Mouse (Mus musculus): ENCODE data around the gene Tmem209. TPM values are rescaled to one million over a fixed set of nuclear protein-coding genes. Genes with fewer than 3 reads are reported as not detected.

Gene Tmem209
- polyA plus RNA-seq, 1 experiment from 2014 or later: 28.9 TPM

DNA sequence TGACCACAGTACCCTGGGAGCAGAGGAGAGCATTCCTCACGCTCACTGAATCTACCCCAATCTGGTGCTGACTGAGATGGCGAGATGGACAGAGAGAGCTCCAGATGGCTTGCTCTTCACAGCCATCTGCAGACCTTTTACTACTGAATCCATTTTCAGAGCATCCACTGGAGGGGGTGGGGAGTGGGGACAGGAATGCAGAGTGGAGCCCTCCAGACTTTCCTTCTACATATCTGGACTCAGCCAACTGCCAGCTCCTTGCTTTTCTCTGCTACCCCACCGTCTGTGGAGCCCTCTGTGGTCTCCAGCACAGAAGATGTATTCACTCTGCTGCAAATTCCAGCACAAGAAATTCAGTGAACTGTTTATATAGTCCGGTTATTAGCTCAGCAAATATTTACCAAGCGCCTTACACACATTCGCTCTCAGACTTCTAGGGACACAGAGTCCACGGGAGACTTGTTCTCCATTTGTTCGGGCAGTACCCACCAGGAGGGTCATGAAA is 32.3 kb downstream of the Tmem209 start:
- Histone ChIP-seq H3K9me3 (ENCODE audit: control insufficient read depth, low read length) (no peaks in the 10 kb centered on the region), H3K4me2 (ENCODE audit: low read depth, low read length) (no peak overlapping the region), H3K4me3 (ENCODE audit: low read depth, low read length) (no peak overlapping the region), H3K27me3 (ENCODE audit: control insufficient read depth, insufficient read depth, low read length) (no peaks in the 10 kb centered on the region), H3K36me3 (ENCODE audit: control insufficient read depth, insufficient read depth, low read length) (0 out of 2 replicates have a peak, but pooled peaks cover 7% of the 10 kb centered on the region), H3K9ac (replicated peaks; ENCODE audit: low read depth, low read length) (no peak overlapping the region), H3K27ac (ENCODE audit: low read depth, low read length) (no peak overlapping the region), H3K4me1 (ENCODE audit: control insufficient read depth, insufficient read depth, low read length) (no peaks in the 10 kb centered on the region)
- ATAC-seq (ENCODE audit: low read depth): no peak
- 80% methylated on average over 8 of the region's 8 CpGs for WGBS

DNA sequence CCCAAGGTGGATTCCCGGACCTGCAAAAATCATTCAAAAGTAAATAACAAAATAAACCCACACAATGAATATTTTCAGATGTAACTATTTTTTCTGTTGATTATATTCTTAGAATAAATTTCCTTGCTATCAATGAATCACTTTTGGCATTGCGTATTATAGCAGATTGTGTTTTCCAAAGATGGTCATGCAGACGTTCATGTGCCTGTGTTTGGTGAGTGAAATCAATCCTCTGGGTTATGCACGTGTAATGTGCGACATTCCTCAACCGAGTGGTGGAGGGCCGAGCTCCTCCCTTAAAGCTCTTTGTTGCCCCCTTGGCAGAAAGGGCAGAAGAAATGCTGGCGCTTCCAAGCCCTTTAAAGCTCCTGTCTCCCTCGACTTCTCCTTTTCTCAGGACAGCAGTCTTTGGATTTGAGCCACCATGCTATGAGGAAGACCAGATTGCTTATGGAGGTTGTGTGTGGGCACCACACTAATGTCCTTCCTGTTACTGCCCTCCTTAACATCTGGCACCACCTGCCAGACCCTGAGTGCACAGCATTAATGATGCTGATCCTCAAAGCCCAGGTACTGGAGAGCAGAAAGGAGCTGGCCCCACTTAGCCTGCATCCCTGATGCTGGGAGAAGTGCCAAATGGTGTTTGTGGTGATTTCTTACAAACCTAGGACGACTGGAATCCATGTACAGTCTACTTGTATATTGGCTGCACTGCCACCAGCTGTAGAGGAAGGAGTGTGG is 33.4 kb downstream of the Tmem209 start:
- WGBS: 75% methylated on average over 10 of the region's 10 CpGs
- H3K4me1 ChIP-seq (ENCODE audit: control insufficient read depth, insufficient read depth, low read length): no peaks in the 10 kb centered on the region
- 0 out of 2 replicates have a peak, but pooled peaks cover 7% of the 10 kb centered on the region for H3K36me3 ChIP-seq (ENCODE audit: control insufficient read depth, insufficient read depth, low read length)
- no peak for ATAC-seq (ENCODE audit: low read depth)
- H3K9me3 ChIP-seq (ENCODE audit: control insufficient read depth, low read length): no peaks in the 10 kb centered on the region
- no peaks in the 10 kb centered on the region for H3K27me3 ChIP-seq (ENCODE audit: control insufficient read depth, insufficient read depth, low read length)
- no peak overlapping the region for H3K9ac ChIP-seq (replicated peaks; ENCODE audit: low read depth, low read length)
- no peak overlapping the region for H3K4me2 ChIP-seq (ENCODE audit: low read depth, low read length)
- no peak overlapping the region for H3K4me3 ChIP-seq (ENCODE audit: low read depth, low read length)
- no peak overlapping the region for H3K27ac ChIP-seq (ENCODE audit: low read depth, low read length)

DNA sequence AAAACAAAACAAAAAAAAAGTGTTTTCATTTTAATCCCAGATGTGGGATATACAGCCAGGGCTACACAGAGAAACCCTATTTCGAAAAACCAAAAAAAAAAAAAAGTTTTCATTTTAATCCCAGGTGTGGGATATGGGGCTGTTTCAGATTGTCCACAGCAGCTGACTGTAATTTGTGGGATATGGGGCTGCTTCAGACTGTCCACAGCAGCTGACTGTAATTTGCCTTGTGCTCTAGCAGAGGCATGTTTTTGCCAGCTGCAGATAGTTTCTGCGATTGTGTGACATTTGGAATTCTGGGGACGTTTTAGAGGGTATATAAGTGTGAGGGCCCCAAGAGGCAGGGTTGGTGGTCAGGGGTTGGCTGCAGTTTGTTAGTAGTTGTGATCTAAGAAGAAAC is 37.9 kb downstream of the Tmem209 start:
- Histone ChIP-seq H3K4me1 (ENCODE audit: control insufficient read depth, insufficient read depth, low read length) (no peaks in the 10 kb centered on the region), H3K27ac (ENCODE audit: low read depth, low read length) (no peak overlapping the region), H3K27me3 (ENCODE audit: control insufficient read depth, insufficient read depth, low read length) (no peaks in the 10 kb centered on the region), H3K9me3 (ENCODE audit: control insufficient read depth, low read length) (no peaks in the 10 kb centered on the region), H3K4me2 (ENCODE audit: low read depth, low read length) (no peak overlapping the region), H3K36me3 (ENCODE audit: control insufficient read depth, insufficient read depth, low read length) (no peaks in the 10 kb centered on the region), H3K4me3 (ENCODE audit: low read depth, low read length) (no peak overlapping the region), H3K9ac (replicated peaks; ENCODE audit: low read depth, low read length) (no peak overlapping the region)
- WGBS: 72% methylated on average over 3 of the region's 3 CpGs
- ATAC-seq (ENCODE audit: low read depth): no peak

DNA sequence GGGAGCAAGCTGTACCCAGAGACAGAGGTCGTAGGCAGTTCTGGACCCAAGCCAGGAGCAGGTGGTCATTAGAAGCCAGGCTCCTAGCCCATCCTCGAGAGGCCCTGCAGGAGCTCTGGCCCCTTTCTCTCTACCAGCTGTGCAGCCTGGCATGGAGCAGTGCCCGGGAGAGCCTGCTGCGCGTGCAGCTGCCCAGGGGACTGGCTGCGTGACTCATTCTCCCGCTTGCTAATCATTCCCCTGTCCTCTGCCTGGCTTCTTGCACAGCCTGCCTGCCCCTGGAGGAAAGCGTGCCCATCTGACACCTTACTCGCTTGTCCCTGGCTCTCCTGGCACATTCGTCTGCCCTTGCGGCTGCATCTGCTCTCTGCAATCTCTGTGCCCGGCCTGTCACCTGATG is 40.2 kb downstream of the Tmem209 start:
- 54% methylated on average over 12 of the region's 12 CpGs for WGBS
- peak; percentile 72 for ATAC-seq (ENCODE audit: low read depth)
- Histone ChIP-seq H3K9me3 (ENCODE audit: control insufficient read depth, low read length) (no peaks in the 10 kb centered on the region), H3K4me1 (ENCODE audit: control insufficient read depth, insufficient read depth, low read length) (no peaks in the 10 kb centered on the region), H3K36me3 (ENCODE audit: control insufficient read depth, insufficient read depth, low read length) (no peaks in the 10 kb centered on the region), H3K9ac (replicated peaks; ENCODE audit: low read depth, low read length) (no peak overlapping the region), H3K27ac (ENCODE audit: low read depth, low read length) (peak overlapping the region; percentile 55; the same call in 1 of the 2 replicates), H3K27me3 (ENCODE audit: control insufficient read depth, insufficient read depth, low read length) (no peaks in the 10 kb centered on the region), H3K4me3 (ENCODE audit: low read depth, low read length) (no peak overlapping the region), H3K4me2 (ENCODE audit: low read depth, low read length) (no peak overlapping the region)

DNA sequence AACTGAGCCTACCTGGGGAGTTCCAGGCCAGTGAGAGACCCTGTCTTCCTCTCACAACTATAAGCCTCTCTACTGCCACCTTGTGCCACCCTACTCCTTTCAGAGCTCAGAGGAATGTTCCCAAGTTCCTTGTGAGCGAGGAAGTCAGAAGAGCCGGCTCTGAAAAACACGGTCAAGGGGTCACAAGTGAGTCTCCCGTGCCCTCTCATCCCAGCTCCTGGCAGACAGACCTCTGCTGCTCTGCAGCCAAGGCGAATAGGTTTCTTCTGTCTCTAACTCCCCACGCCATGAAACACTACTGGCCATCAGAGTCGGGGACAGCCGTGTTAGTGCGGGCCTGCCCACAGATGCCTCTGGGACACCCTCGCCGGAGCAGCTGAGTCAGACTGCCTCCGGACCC is 40.9 kb downstream of the Tmem209 start:
- Histone ChIP-seq H3K27ac (ENCODE audit: low read depth, low read length) (no peak overlapping the region), H3K36me3 (ENCODE audit: control insufficient read depth, insufficient read depth, low read length) (no peaks in the 10 kb centered on the region), H3K4me2 (ENCODE audit: low read depth, low read length) (no peak overlapping the region), H3K4me3 (ENCODE audit: low read depth, low read length) (no peak overlapping the region), H3K27me3 (ENCODE audit: control insufficient read depth, insufficient read depth, low read length) (no peaks in the 10 kb centered on the region), H3K4me1 (ENCODE audit: control insufficient read depth, insufficient read depth, low read length) (no peaks in the 10 kb centered on the region), H3K9ac (replicated peaks; ENCODE audit: low read depth, low read length) (no peak overlapping the region), H3K9me3 (ENCODE audit: control insufficient read depth, low read length) (no peaks in the 10 kb centered on the region)
- peak; percentile 28; the same call in 1 of the 2 replicates for ATAC-seq (ENCODE audit: low read depth)
- 53% methylated on average over 12 of the region's 12 CpGs for WGBS

DNA sequence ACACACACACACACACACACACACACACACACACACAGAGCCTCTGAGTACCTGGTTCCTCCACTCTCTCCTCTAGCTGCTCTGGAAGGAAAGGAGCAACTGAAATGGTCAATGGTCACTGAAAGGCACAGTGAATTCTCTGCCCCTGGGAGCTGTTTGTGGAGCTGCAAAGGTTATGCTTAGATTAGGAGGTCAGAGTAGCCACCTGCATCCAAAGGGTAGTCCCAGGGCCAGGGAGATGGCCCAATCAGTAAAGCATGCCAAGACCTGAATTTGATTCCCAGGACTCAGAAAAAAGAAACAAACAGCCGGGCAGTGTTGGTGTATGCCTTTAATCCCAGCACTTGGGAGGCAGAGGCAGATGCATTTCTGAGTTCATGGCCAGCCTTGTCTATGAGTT is 41.5 kb downstream of the Tmem209 start:
- 73% methylated on average over 1 of the region's 1 CpGs for WGBS
- no peak overlapping the region for H3K27ac ChIP-seq (ENCODE audit: low read depth, low read length)
- no peaks in the 10 kb centered on the region for H3K9me3 ChIP-seq (ENCODE audit: control insufficient read depth, low read length)
- no peak for ATAC-seq (ENCODE audit: low read depth)
- H3K36me3 ChIP-seq (ENCODE audit: control insufficient read depth, insufficient read depth, low read length): no peaks in the 10 kb centered on the region
- H3K9ac ChIP-seq (replicated peaks; ENCODE audit: low read depth, low read length): no peak overlapping the region
- no peaks in the 10 kb centered on the region for H3K4me1 ChIP-seq (ENCODE audit: control insufficient read depth, insufficient read depth, low read length)
- no peak overlapping the region for H3K4me2 ChIP-seq (ENCODE audit: low read depth, low read length)
- no peak overlapping the region for H3K4me3 ChIP-seq (ENCODE audit: low read depth, low read length)
- no peaks in the 10 kb centered on the region for H3K27me3 ChIP-seq (ENCODE audit: control insufficient read depth, insufficient read depth, low read length)

DNA sequence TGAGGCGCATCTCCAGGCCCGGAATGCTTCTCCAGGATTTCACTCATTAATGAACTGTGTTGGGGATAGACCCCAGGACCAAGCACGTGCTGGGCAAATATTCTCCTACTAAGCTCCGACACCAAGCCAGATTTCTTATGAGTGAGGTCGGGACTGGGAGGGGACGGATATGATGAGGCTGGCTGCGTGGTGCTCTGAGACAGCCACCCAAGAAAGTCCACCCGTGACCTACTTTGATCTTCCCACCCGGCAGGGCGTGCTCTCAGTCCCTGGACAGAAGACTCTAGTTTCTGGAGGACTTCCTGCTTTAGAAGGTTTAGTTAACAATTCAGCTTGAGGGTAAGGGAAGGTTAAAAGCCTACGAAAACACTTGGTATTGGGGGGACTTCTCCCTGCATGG is 44.0 kb downstream of the Tmem209 start:
- Histone ChIP-seq H3K27me3 (ENCODE audit: control insufficient read depth, insufficient read depth, low read length) (no peaks in the 10 kb centered on the region), H3K27ac (ENCODE audit: low read depth, low read length) (no peak overlapping the region), H3K36me3 (ENCODE audit: control insufficient read depth, insufficient read depth, low read length) (no peaks in the 10 kb centered on the region), H3K4me1 (ENCODE audit: control insufficient read depth, insufficient read depth, low read length) (peaks cover 10% of the 10 kb centered on the region), H3K4me2 (ENCODE audit: low read depth, low read length) (no peak overlapping the region), H3K9me3 (ENCODE audit: control insufficient read depth, low read length) (no peaks in the 10 kb centered on the region), H3K4me3 (ENCODE audit: low read depth, low read length) (no peak overlapping the region), H3K9ac (replicated peaks; ENCODE audit: low read depth, low read length) (no peak overlapping the region)
- no peak for ATAC-seq (ENCODE audit: low read depth)
- WGBS: 94% methylated on average over 11 of the region's 11 CpGs

DNA sequence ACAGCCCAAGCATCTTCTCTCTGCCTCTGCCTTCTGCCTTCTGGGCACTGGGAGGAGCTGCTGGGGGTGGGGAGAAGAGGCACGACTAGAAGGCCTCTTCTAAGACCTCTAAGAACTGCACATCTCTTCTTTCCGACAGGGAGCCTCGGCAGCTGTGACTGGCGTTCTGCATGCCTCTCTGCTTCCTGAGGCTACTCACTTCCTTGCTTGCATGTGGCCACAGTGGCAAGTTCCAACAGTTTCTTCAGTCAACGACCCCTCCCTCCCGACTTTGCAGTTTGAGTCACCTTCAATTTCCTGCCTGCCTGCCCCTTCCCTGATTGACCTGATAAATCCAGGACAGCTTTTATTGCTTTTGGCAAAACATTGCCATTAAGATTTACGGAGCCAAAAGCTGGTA is 46.8 kb downstream of the Tmem209 start:
- peaks cover 17% of the 10 kb centered on the region for H3K4me1 ChIP-seq (ENCODE audit: control insufficient read depth, insufficient read depth, low read length)
- H3K4me3 ChIP-seq (ENCODE audit: low read depth, low read length): no peak overlapping the region
- H3K9ac ChIP-seq (replicated peaks; ENCODE audit: low read depth, low read length): no peak overlapping the region
- 38% methylated on average over 7 of the region's 7 CpGs for WGBS
- H3K4me2 ChIP-seq (ENCODE audit: low read depth, low read length): no peak overlapping the region
- no peaks in the 10 kb centered on the region for H3K9me3 ChIP-seq (ENCODE audit: control insufficient read depth, low read length)
- H3K36me3 ChIP-seq (ENCODE audit: control insufficient read depth, insufficient read depth, low read length): no peaks in the 10 kb centered on the region
- H3K27me3 ChIP-seq (ENCODE audit: control insufficient read depth, insufficient read depth, low read length): no peaks in the 10 kb centered on the region
- H3K27ac ChIP-seq (ENCODE audit: low read depth, low read length): no peak overlapping the region
- ATAC-seq (ENCODE audit: low read depth): no peak

DNA sequence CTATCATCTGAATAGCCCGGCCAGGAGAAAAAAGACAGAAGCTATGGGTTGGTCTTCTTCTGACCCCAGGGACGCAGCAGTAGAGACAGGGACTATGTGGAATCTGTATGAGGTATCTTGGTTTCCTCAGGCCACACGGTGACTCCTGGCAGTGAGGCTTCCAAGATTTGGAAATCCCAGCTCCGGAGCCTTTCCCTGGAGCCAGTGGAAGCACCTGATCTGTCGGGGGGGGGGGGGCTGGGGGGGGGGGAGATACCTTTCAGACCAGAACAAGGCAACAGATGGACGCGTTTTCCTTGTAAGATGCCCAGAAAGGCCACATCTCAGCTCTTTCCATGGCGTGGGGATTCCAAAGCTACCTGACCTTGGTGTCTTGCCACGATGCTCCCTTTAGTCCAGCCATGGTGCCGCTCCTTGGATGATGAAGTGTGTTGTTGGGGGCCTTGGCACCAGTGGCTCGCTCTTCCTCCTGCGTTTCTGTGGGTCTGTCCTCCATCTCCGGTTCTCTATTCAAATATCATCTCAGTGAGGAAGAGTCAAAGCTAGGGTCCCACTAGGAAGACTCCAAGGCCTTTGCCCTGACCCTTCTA is 47.7 kb downstream of the Tmem209 start:
- no peak for ATAC-seq (ENCODE audit: low read depth)
- WGBS: 91% methylated on average over 12 of the region's 13 CpGs
- H3K9ac ChIP-seq (replicated peaks; ENCODE audit: low read depth, low read length): no peak overlapping the region

More for the DNA sequence above, 47.7 kb downstream of the Tmem209 start:
- Histone ChIP-seq H3K9me3 (ENCODE audit: control insufficient read depth, low read length) (no peaks in the 10 kb centered on the region), H3K27me3 (ENCODE audit: control insufficient read depth, insufficient read depth, low read length) (no peaks in the 10 kb centered on the region), H3K36me3 (ENCODE audit: control insufficient read depth, insufficient read depth, low read length) (no peaks in the 10 kb centered on the region), H3K4me3 (ENCODE audit: low read depth, low read length) (no peak overlapping the region), H3K4me2 (ENCODE audit: low read depth, low read length) (no peak overlapping the region), H3K4me1 (ENCODE audit: control insufficient read depth, insufficient read depth, low read length) (peaks cover 17% of the 10 kb centered on the region), H3K27ac (ENCODE audit: low read depth, low read length) (peak overlapping the region; percentile 95)
